Mouse (Mus musculus) intestine, postnatal 0 days (tissue): ENCODE measurements around the gene Igfals. TPM values are rescaled to one million over a fixed set of nuclear protein-coding genes. Genes with fewer than 3 reads are reported as not detected.
A peak's percentile ranks its signal among the peaks of the same experiment; 100 is the strongest.

Source experiments
- ATAC-seq: fragments of 200-750 bp; cut with Nextera tagmentation; 2 replicates; pipeline ENCODE4 v1.8.0; 2017; ENCODE audit warnings: mild to moderate bottlenecking, moderate TSS enrichment, moderate library complexity
- H3K27ac ChIP-seq: fragments of 300-500 bp; sonication (generic); 2 replicates; pipeline ENCODE4 v1.5.1; 2014; ENCODE audit warnings: mild to moderate bottlenecking, low read depth, low read length, moderate library complexity
- H3K27me3 ChIP-seq: fragments of 300-500 bp; sonication (generic); replicated peaks from 2 replicates; pipeline ENCODE4 v1.6.1; 2014; ENCODE audit warnings: low read length, mixed read lengths; ENCODE audit not compliant: control insufficient read depth, insufficient read depth
- H3K36me3 ChIP-seq: fragments of 300-500 bp; sonication (generic); 2 replicates; pipeline ENCODE4 v1.6.1; 2014; ENCODE audit warnings: mild to moderate bottlenecking, moderate library complexity; ENCODE audit not compliant: control insufficient read depth, insufficient read depth
- H3K4me1 ChIP-seq: fragments of 300-500 bp; sonication (generic); replicated peaks from 2 replicates; pipeline ENCODE4 v1.6.1; 2014; ENCODE audit warnings: antibody characterized with exemption, low read length, mixed read lengths; ENCODE audit not compliant: control insufficient read depth, insufficient read depth
- H3K4me2 ChIP-seq: fragments of 300-500 bp; sonication (generic); replicated peaks from 2 replicates; pipeline ENCODE4 v1.6.1; 2014; ENCODE audit warnings: low read depth, mild to moderate bottlenecking, moderate library complexity
- H3K4me3 ChIP-seq: fragments of 300-500 bp; sonication (generic); 2 replicates; pipeline ENCODE4 v1.5.1; 2014; ENCODE audit warnings: low read depth, low read length
- H3K9ac ChIP-seq: fragments of 300-500 bp; sonication (generic); 2 replicates; pipeline ENCODE4 v1.6.1; 2014; ENCODE audit warnings: mild to moderate bottlenecking, low read depth, low read length
- H3K9me3 ChIP-seq: fragments of 300-500 bp; sonication (generic); 2 replicates; pipeline ENCODE4 v1.6.1; 2016; ENCODE audit warnings: mixed run types; ENCODE audit not compliant: control insufficient read depth
- CTCF ChIP-seq: sonication (generic); IDR thresholded peaks from 2 replicates; pipeline ENCODE4 v1.5.1; 2016; ENCODE audit warnings: low read depth, mild to moderate bottlenecking, control low read depth, antibody characterized with exemption, moderate library complexity
- WGBS: fragments of 180-500 bp; shearing (Covaris S2); extraction: QIAGEN DNeasy Blood & Tissue Kit; methylation state at CpG from one replicate; pipeline ENCODE4 v1.1.7; 2014; 5-methylcytosine and 5-hydroxymethylcytosine counted together
- polyA plus RNA-seq: library from polyadenylated mRNA; unstranded; fragments of >200 nt; fragmentation: Nextera tagmentation; extraction: Ambion mirVana; gene quantifications from 2 replicates; pipeline ENCODE4 v1.2.1, GENCODE M21; 2015

The Igfals gene
- polyA plus RNA-seq, 1 experiment from 2014 or later, result 17.2 TPM

GRCm38 (mm10) chr17:24885356-24886133 is 19.7 kb downstream of the Igfals start:
- H3K27ac ChIP-seq, result 0 out of 2 replicates have a peak overlapping the region, but pooled peaks have one; percentile 41
- H3K9ac ChIP-seq, result peak overlapping the region; percentile 63
- H3K9me3 ChIP-seq, result no peaks in the 10 kb centered on the region
- WGBS, result 22% methylated on average over 22 of the region's 22 CpGs
- peak overlapping the region; percentile 78 for H3K4me3 ChIP-seq
- ATAC-seq, result no peak
- peaks cover 36% of the 10 kb centered on the region for H3K36me3 ChIP-seq
- H3K27me3 ChIP-seq, result no peaks in the 10 kb centered on the region
- TF ChIP-seq CTCF, result no peak
- H3K4me1 ChIP-seq, result peaks cover 12% of the 10 kb centered on the region; the same call in 1 of the 2 replicates
- H3K4me2 ChIP-seq, result peak overlapping the region; percentile 77

- WGBS, result 0% methylated on average over 69 of the region's 69 CpGs
- peak; percentile 96 for ATAC-seq
- no peaks in the 10 kb centered on the region for H3K27me3 ChIP-seq
- H3K9me3 ChIP-seq, result no peaks in the 10 kb centered on the region
- H3K4me3 ChIP-seq, result peak within 1 kb of the TSS; percentile 78
- peak; percentile 44 for TF ChIP-seq CTCF
- peaks cover 12% of the 10 kb centered on the region; the same call in 1 of the 2 replicates for H3K4me1 ChIP-seq
- peak within 1 kb of the TSS; percentile 79 for H3K27ac ChIP-seq
- H3K4me2 ChIP-seq, result peak within 1 kb of the TSS; percentile 77
- peak within 1 kb of the TSS; percentile 79 for H3K9ac ChIP-seq
- peaks cover 44% of the 10 kb centered on the region for H3K36me3 ChIP-seq
Observed at GRCm38 (mm10) chr17:24886134-24886931, 20.5 kb downstream of the Igfals start, which contains the start of the genes Nubp2 and Spsb3. Gene Nubp2, minus strand, starts transcription at chr17:24886349. Gene Spsb3, plus strand, starts transcription at chr17:24886643.

- peaks cover 46% of the 10 kb centered on the region for H3K36me3 ChIP-seq
- ATAC-seq, result no peak
- peak overlapping the region; percentile 79 for H3K9ac ChIP-seq
- H3K4me3 ChIP-seq, result peak overlapping the region; percentile 76
- under 1% methylated on average over 18 of the region's 18 CpGs for WGBS
- peaks cover 12% of the 10 kb centered on the region; the same call in 1 of the 2 replicates for H3K4me1 ChIP-seq
- H3K27me3 ChIP-seq, result no peaks in the 10 kb centered on the region
- no peak for TF ChIP-seq CTCF
- no peaks in the 10 kb centered on the region for H3K9me3 ChIP-seq
- peak overlapping the region; percentile 79 for H3K27ac ChIP-seq
- H3K4me2 ChIP-seq, result peak overlapping the region; percentile 68
Observed at GRCm38 (mm10) chr17:24886932-24887271, 21.1 kb downstream of the Igfals start.

- H3K4me3 ChIP-seq, result peak overlapping the region; percentile 76
- H3K9ac ChIP-seq, result peak overlapping the region; percentile 79
- no peaks in the 10 kb centered on the region for H3K27me3 ChIP-seq
- peaks cover 12% of the 10 kb centered on the region; the same call in 1 of the 2 replicates for H3K4me1 ChIP-seq
- no peak for ATAC-seq
- TF ChIP-seq CTCF, result no peak
- peaks cover 50% of the 10 kb centered on the region for H3K36me3 ChIP-seq
- H3K9me3 ChIP-seq, result no peaks in the 10 kb centered on the region
- peak overlapping the region; percentile 68 for H3K4me2 ChIP-seq
- 59% methylated on average over 18 of the region's 18 CpGs for WGBS
- H3K27ac ChIP-seq, result peak overlapping the region; percentile 79; the same call in 1 of the 2 replicates
Observed at GRCm38 (mm10) chr17:24887291-24888080, 21.7 kb downstream of the Igfals start.

- no peaks in the 10 kb centered on the region for H3K9me3 ChIP-seq
- ATAC-seq, result no peak
- no peak overlapping the region for H3K4me3 ChIP-seq
- WGBS, result 82% methylated on average over 3 of the region's 3 CpGs
- H3K27ac ChIP-seq, result no peak overlapping the region
- no peak overlapping the region for H3K4me2 ChIP-seq
- peaks cover 14% of the 10 kb centered on the region; the same call in 1 of the 2 replicates for H3K4me1 ChIP-seq
- peaks cover 50% of the 10 kb centered on the region for H3K36me3 ChIP-seq
- H3K9ac ChIP-seq, result no peak overlapping the region
- no peak for TF ChIP-seq CTCF
- no peaks in the 10 kb centered on the region for H3K27me3 ChIP-seq
Observed at GRCm38 (mm10) chr17:24888862-24889261, 23.1 kb downstream of the Igfals start.
